Mouse (Mus musculus) liver (tissue): ENCODE results near the gene Gli3.
A peak's percentile ranks its signal among the peaks of the same experiment; 100 is the strongest.

Source experiments
- DNase-seq: peaks from one replicate; pipeline ENCODE4 v3.0.0-alpha.2; 2020; ENCODE audit warnings: mixed read lengths

Gene Gli3

GRCm38 (mm10) chr13:15664580-15665201, 201.7 kb downstream of the Gli3 start:
- DNase-seq, result no peak

GRCm38 (mm10) chr13:15665514-15665913, 202.5 kb downstream of the Gli3 start:
- no peak for DNase-seq

GRCm38 (mm10) chr13:15670144-15670961, 207.3 kb downstream of the Gli3 start:
- DNase-seq, result no peak

GRCm38 (mm10) chr13:15670962-15671313, 207.9 kb downstream of the Gli3 start:
- DNase-seq, result no peak

GRCm38 (mm10) chr13:15675480-15675879, 212.4 kb downstream of the Gli3 start:
- no peak for DNase-seq

- DNase-seq, result no peak
These were observed 214.2 kb downstream of the Gli3 start for GRCm38 (mm10) chr13:15677106-15677760.

- DNase-seq, result no peak
These were observed 218.5 kb downstream of the Gli3 start for GRCm38 (mm10) chr13:15681530-15681929.

GRCm38 (mm10) chr13:15683006-15683405, 220.0 kb downstream of the Gli3 start:
- DNase-seq, result no peak

- DNase-seq, result no peak
These were observed 225.2 kb downstream of the Gli3 start for GRCm38 (mm10) chr13:15688074-15688825.

- no peak for DNase-seq
These were observed 225.9 kb downstream of the Gli3 start for GRCm38 (mm10) chr13:15688826-15689501.

GRCm38 (mm10) chr13:15691751-15692464, 228.9 kb downstream of the Gli3 start:
- DNase-seq, result no peak

GRCm38 (mm10) chr13:15692465-15692809, 229.4 kb downstream of the Gli3 start:
- DNase-seq, result no peak

GRCm38 (mm10) chr13:15698284-15698683, 235.2 kb downstream of the Gli3 start:
- DNase-seq, result no peak

- no peak for DNase-seq
These were observed 236.1 kb downstream of the Gli3 start for GRCm38 (mm10) chr13:15699116-15699515.

- no peak for DNase-seq
These were observed 241.6 kb downstream of the Gli3 start for GRCm38 (mm10) chr13:15704669-15705068.

- no peak for DNase-seq
These were observed 244.4 kb downstream of the Gli3 start for GRCm38 (mm10) chr13:15707481-15707881.

GRCm38 (mm10) chr13:15713486-15713885, 250.5 kb downstream of the Gli3 start:
- DNase-seq, result no peak

- no peak for DNase-seq
These were observed 251.3 kb downstream of the Gli3 start for GRCm38 (mm10) chr13:15714331-15714725.

- DNase-seq, result peak; percentile 11
These were observed 251.8 kb downstream of the Gli3 start for GRCm38 (mm10) chr13:15714726-15715437.

- DNase-seq, result no peak
These were observed 258.4 kb downstream of the Gli3 start for GRCm38 (mm10) chr13:15721446-15721845.

GRCm38 (mm10) chr13:15722766-15723379, 259.8 kb downstream of the Gli3 start:
- DNase-seq, result no peak
